Mouse (Mus musculus) layer of hippocampus, postnatal 14 days (tissue): Measurements from ENCODE around the gene Arfip1. TPM values are rescaled to one million over a fixed set of nuclear protein-coding genes. Genes with fewer than 3 reads are reported as not detected.
"Not testable (repeated sequence)": the region's sequence is repeated elsewhere in the genome, so short reads cannot be mapped to it uniquely, and the experiment has no call there.

Experiments used
- DNase-seq, 2 experiments: peaks; one replicate each; pipeline ENCODE4 v3.0.0; 2021 to 2022; ENCODE audit warnings: low spot score in 2 of 2, mixed read lengths in 1 of 2
- total RNA-seq, 2 experiments: library from RNA; stranded (reverse); gene quantifications; 2 replicates each; pipeline ENCODE4 v1.2.3; 2021

The Arfip1 gene
- total RNA-seq, 2 experiments from 2014 or later: 19.3 to 21.8 TPM

- no peak for DNase-seq
These were observed 766 bp downstream of the Arfip1 start for GRCm38 (mm10) chr3:84581696-84582022.

- no peak for DNase-seq
These were observed 1.7 kb downstream of the Arfip1 start for GRCm38 (mm10) chr3:84580716-84581115.

- no peak for DNase-seq
These were observed 11.9 kb downstream of the Arfip1 start for GRCm38 (mm10) chr3:84570501-84570900.

GRCm38 (mm10) chr3:84569587-84569986 is 12.8 kb downstream of the Arfip1 start:
- no peak for DNase-seq

- peak in 1 of 2 experiments; percentile 25 for DNase-seq
These were observed 13.9 kb downstream of the Arfip1 start for GRCm38 (mm10) chr3:84568540-84568939.

- no peak for DNase-seq
These were observed 19.0 kb downstream of the Arfip1 start for GRCm38 (mm10) chr3:84563415-84563814.

- not testable (repeated sequence) for DNase-seq
These were observed 19.5 kb downstream of the Arfip1 start for GRCm38 (mm10) chr3:84562911-84563310.

GRCm38 (mm10) chr3:84558301-84558700 is 24.1 kb downstream of the Arfip1 start:
- DNase-seq: no peak

GRCm38 (mm10) chr3:84555780-84556179 is 26.6 kb downstream of the Arfip1 start:
- no peak for DNase-seq

- no peak for DNase-seq
These were observed 35.2 kb downstream of the Arfip1 start for GRCm38 (mm10) chr3:84547177-84547576.

GRCm38 (mm10) chr3:84542450-84542849 is 40.0 kb downstream of the Arfip1 start:
- DNase-seq: peak; percentile 62 to 63

GRCm38 (mm10) chr3:84541881-84542280 is 40.5 kb downstream of the Arfip1 start:
- DNase-seq: no peak

GRCm38 (mm10) chr3:84540640-84541039 is 41.8 kb downstream of the Arfip1 start:
- DNase-seq: no peak

- DNase-seq: no peak
These were observed 45.4 kb downstream of the Arfip1 start for GRCm38 (mm10) chr3:84536987-84537386.

- no peak for DNase-seq
These were observed 49.2 kb downstream of the Arfip1 start for GRCm38 (mm10) chr3:84533227-84533626.

GRCm38 (mm10) chr3:84529021-84529420 is 53.4 kb downstream of the Arfip1 start:
- no peak for DNase-seq

GRCm38 (mm10) chr3:84524952-84525351 is 57.5 kb downstream of the Arfip1 start:
- DNase-seq: no peak

- DNase-seq: no peak
These were observed 66.3 kb downstream of the Arfip1 start for GRCm38 (mm10) chr3:84516163-84516562.

GRCm38 (mm10) chr3:84512774-84513515 is 69.5 kb downstream of the Arfip1 start:
- DNase-seq: no peak

GRCm38 (mm10) chr3:84505193-84505592 is 77.2 kb downstream of the Arfip1 start:
- no peak for DNase-seq

GRCm38 (mm10) chr3:84504291-84504690 is 78.1 kb downstream of the Arfip1 start:
- no peak for DNase-seq

GRCm38 (mm10) chr3:84502101-84502500 is 80.3 kb downstream of the Arfip1 start:
- DNase-seq: no peak

- DNase-seq: no peak
These were observed 81.9 kb downstream of the Arfip1 start for GRCm38 (mm10) chr3:84500491-84500890.
